8 mouse cellular contexts compared by ENCODE assay signal in the genomic region with DNA sequence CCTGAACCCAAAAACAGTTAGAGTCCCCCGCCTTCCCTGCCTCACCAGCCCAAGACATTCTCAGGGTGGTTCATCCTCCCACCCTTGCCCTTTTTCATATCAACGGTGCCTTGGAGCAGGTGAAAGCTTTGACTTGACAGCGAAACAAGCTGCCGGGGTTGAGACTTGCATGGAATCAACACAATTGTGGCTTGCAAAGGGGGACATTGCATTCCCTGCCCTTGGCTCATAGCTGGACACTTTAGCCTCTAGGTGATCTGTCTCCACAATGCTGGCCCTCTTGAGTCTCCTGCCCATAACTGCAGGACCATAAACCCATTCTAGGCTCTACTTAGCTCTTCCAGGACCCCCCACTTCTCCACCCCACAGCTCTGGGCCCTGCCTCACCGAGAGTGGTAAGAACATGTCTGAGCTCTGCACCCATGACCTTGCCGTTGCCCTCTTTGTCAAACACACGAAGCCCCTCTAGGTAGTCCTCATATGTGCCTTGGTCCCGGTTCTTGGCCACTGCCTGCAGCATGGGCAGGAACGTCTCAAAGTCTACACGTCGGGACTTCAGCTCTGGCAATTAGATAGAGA. TPM values are rescaled to one million over a fixed set of nuclear protein-coding genes. Genes with fewer than 3 reads are reported as not detected.
A peak's percentile ranks its signal among the peaks of the same experiment; 100 is the strongest.
DNase-seq lines count a peak whose midpoint lies in the region; ATAC-seq and TF ChIP-seq lines count a peak whose summit lies in the region.

No protein-coding gene starts in this region.

- H3K36me3 ChIP-seq in heart, embryonic 10.5 days: peaks cover 25% of the 10 kb centered on the region
- peaks cover 24 to 30% of the 10 kb centered on the region in 2 experiments for H3K36me3 ChIP-seq in CH12.LX (replicated peaks in 1 of 2; ENCODE audit: control insufficient read depth in 1 of 2, insufficient read depth in 1 of 2, low read length in 1 of 2)
- peaks cover 23% of the 10 kb centered on the region for H3K36me3 ChIP-seq in forebrain, embryonic 14.5 days (ENCODE audit: control insufficient read depth, insufficient read depth, low read length)
- H3K36me3 ChIP-seq in liver, embryonic 15.5 days (replicated peaks): peaks cover 24% of the 10 kb centered on the region

- H3K4me2 ChIP-seq in CH12.LX (ENCODE audit: insufficient read depth, low read depth, poor library complexity, severe bottlenecking): peak overlapping the region; percentile 95
- H3K4me2 ChIP-seq in forebrain, embryonic 14.5 days (ENCODE audit: low read length): peak overlapping the region; percentile 75
- H3K4me2 ChIP-seq in liver, embryonic 15.5 days: peak overlapping the region; percentile 90

- dilution Hi-C loops in CH12.LX (cut with MboI; ENCODE audit: extremely low pct_ligation_motif_present, extremely low pct_unique_long_range_greater_than_20kb, low sequenced_read_pairs): no loop called here

- peak overlapping the region; percentile 90 for H3K9ac ChIP-seq in CH12.LX (ENCODE audit: insufficient read depth, low read depth)
- H3K9ac ChIP-seq in forebrain, embryonic 14.5 days (ENCODE audit: low read length): peak overlapping the region; percentile 83
- H3K9ac ChIP-seq in liver, embryonic 15.5 days: peak overlapping the region; percentile 90

- no peak for TF ChIP-seq RAD21 in CH12.LX (IDR thresholded peaks at IDR 0.05; ENCODE audit: low read depth, low read length)

- H3K9me3 ChIP-seq in heart, embryonic 10.5 days: no peaks in the 10 kb centered on the region
- no peaks in the 10 kb centered on the region for H3K9me3 ChIP-seq in CH12.LX (replicated peaks; ENCODE audit: low read length)
- H3K9me3 ChIP-seq in forebrain, embryonic 14.5 days (replicated peaks; ENCODE audit: control insufficient read depth, low read length): no peaks in the 10 kb centered on the region
- H3K9me3 ChIP-seq in liver, embryonic 15.5 days (replicated peaks): no peaks in the 10 kb centered on the region

- H3K79me2 ChIP-seq in CH12.LX (replicated peaks; ENCODE audit: control insufficient read depth, extremely low read depth, insufficient read depth, poor library complexity, severe bottlenecking): peaks cover 20% of the 10 kb centered on the region

- no peak for ATAC-seq in forebrain, embryonic 14.5 days
- ATAC-seq in liver, embryonic 15.5 days (ENCODE audit: insufficient read depth): no peak

- TF ChIP-seq POLR2A in CH12.LX (IDR thresholded peaks at IDR 0.05; ENCODE audit: low read depth, low read length): no peak

- in situ Hi-C loops in CH12.LX (cut with MboI; ENCODE audit: low pct_ligation_motif_present, low pct_unique_long_range_greater_than_20kb, low sequenced_read_pairs): no loop called here

- H3K4me3 ChIP-seq in heart, embryonic 10.5 days: peak overlapping the region; percentile 89
- H3K4me3 ChIP-seq in CH12.LX (replicated peaks in 1 of 3; ENCODE audit: low read depth in 2 of 3, low read length in 2 of 3, poor library complexity in 1 of 3): peak overlapping the region; percentile 73 to 93 (median 76)
- peak overlapping the region; percentile 72 for H3K4me3 ChIP-seq in forebrain, embryonic 14.5 days (ENCODE audit: low read depth, low read length)
- peak overlapping the region; percentile 93 for H3K4me3 ChIP-seq in liver, embryonic 15.5 days (replicated peaks)

- TF ChIP-seq EP300 in CH12.LX (IDR thresholded peaks at IDR 0.05; ENCODE audit: low read length): no peak

- WGBS in heart, embryonic 10.5 days: 53% methylated on average over 11 of the region's 11 CpGs
- 63% methylated on average over 11 of the region's 11 CpGs for WGBS in forebrain, embryonic 14.5 days
- 28% methylated on average over 11 of the region's 11 CpGs for WGBS in liver, embryonic 15.5 days (ENCODE audit: insufficient replicate concordance)

- H3K4me1 ChIP-seq in heart, embryonic 10.5 days: peaks cover 68% of the 10 kb centered on the region
- peaks cover 12 to 40% of the 10 kb centered on the region in 2 experiments; a peak in 3 of 4 replicates for H3K4me1 ChIP-seq in CH12.LX (ENCODE audit: control insufficient read depth in 1 of 2, insufficient read depth in 2 of 2)
- H3K4me1 ChIP-seq in forebrain, embryonic 14.5 days (ENCODE audit: control insufficient read depth, insufficient read depth, low read length): peaks cover 12% of the 10 kb centered on the region
- H3K4me1 ChIP-seq in liver, embryonic 15.5 days (replicated peaks): peaks cover 80% of the 10 kb centered on the region

- no peaks in the 10 kb centered on the region for H3K27me3 ChIP-seq in heart, embryonic 10.5 days (ENCODE audit: insufficient read depth, poor library complexity, severe bottlenecking)
- no peaks in the 10 kb centered on the region for H3K27me3 ChIP-seq in CH12.LX (replicated peaks)
- H3K27me3 ChIP-seq in forebrain, embryonic 14.5 days (replicated peaks; ENCODE audit: control insufficient read depth, insufficient read depth, low read length): no peaks in the 10 kb centered on the region
- H3K27me3 ChIP-seq in liver, embryonic 15.5 days: no peaks in the 10 kb centered on the region

- peak overlapping the region; percentile 96 for H3K27ac ChIP-seq in heart, embryonic 10.5 days
- H3K27ac ChIP-seq in CH12.LX (ENCODE audit: insufficient read depth, low read depth): peak overlapping the region; percentile 51
- peak overlapping the region; percentile 92 for H3K27ac ChIP-seq in forebrain, embryonic 14.5 days (ENCODE audit: low read depth, low read length)
- H3K27ac ChIP-seq in liver, embryonic 15.5 days (replicated peaks): peak overlapping the region; percentile 94

- TF ChIP-seq CTCF in CH12.LX (conservative IDR thresholded peaks at IDR 0.05 in 1 of 2, IDR thresholded peaks at IDR 0.05 in 1 of 2; ENCODE audit: low read depth in 2 of 2, low read length in 2 of 2): no peak

- no peak for DNase-seq in heart, embryonic 10.5 days (ENCODE audit: low spot score)
- DNase-seq in heart, adult 8-10 months (ENCODE audit: low spot score): no peak
- DNase-seq in CH12.LX (ENCODE audit: extremely low read depth): no peak
- DNase-seq in forebrain, embryonic 14.5 days (ENCODE audit: low spot score): no peak
- no peak for DNase-seq in testis, postnatal 10 days (ENCODE audit: low spot score)
- DNase-seq in T-cell, adult 2 months (ENCODE audit: low spot score): no peak
- no peak for DNase-seq in layer of hippocampus, postnatal 25 days (ENCODE audit: extremely low spot score in 1 of 2, low spot score in 1 of 2)

TF ChIP-seq in CH12.LX, 34 proteins besides CTCF, POLR2A, EP300 and RAD21 (continues in another document):
- no peak for TF ChIP-seq KAT2A (IDR thresholded peaks at IDR 0.05; ENCODE audit: insufficient replicate concordance, low read length)
- TF ChIP-seq SMC3 (IDR thresholded peaks at IDR 0.05; ENCODE audit: low read depth, low read length): no peak
- 0 out of 2 replicates have a peak, but pooled peaks have one; percentile 16 for TF ChIP-seq CHD1 (IDR thresholded peaks at IDR 0.05; ENCODE audit: low read depth, low read length)

RNA-seq across cellular contexts. Expression of gene Myl6, which starts 0.8 kb away (rescaled TPM):
- polyA plus RNA-seq in heart, embryonic 10.5 days (2016; fragmentation: Nextera tagmentation; extraction: Ambion mirVana): 1,508 and 1,550 TPM in 2 replicates
- total RNA-seq in heart, adult 8-10 months (2022): 100 to 1,000 TPM; 202 to 251 (median 236) TPM
- 555 and 601 TPM in 2 replicates for total RNA-seq in CH12.LX (2012; rRNA removed)
- 560 and 610 TPM in 2 replicates for total RNA-seq in CH12.LX (2014; rRNA removed)
- 366 and 413 TPM in 2 replicates for polyA plus RNA-seq in CH12.LX (2012; ENCODE audit: insufficient read length, low read depth)
- polyA plus RNA-seq in forebrain, embryonic 14.5 days (2014; fragmentation: Nextera tagmentation; extraction: Ambion mirVana): 732 and 818 TPM in 2 replicates
- 483 and 484 TPM in 2 replicates for polyA plus RNA-seq in liver, embryonic 15.5 days (2015; fragmentation: Nextera tagmentation; extraction: Ambion mirVana)
- total RNA-seq in layer of hippocampus, postnatal 25 days (2021): 100 to 1,000 TPM; 551 to 619 TPM

RNA-seq across cellular contexts. Expression of gene Myl6b, which starts 3.7 kb away (rescaled TPM):
- 3.2 and 4.0 TPM in 2 replicates for polyA plus RNA-seq in heart, embryonic 10.5 days (2016; fragmentation: Nextera tagmentation; extraction: Ambion mirVana)
- total RNA-seq in heart, adult 8-10 months (2022): 1 to 10 TPM; 3.2 to 4.1 (median 3.4) TPM
- total RNA-seq in CH12.LX (2012; rRNA removed) (2.5 and 2.6 TPM in 2 replicates), CH12.LX (2014; rRNA removed) (0.39 and 1.1 TPM in 2 replicates)
- polyA plus RNA-seq in CH12.LX (2012; ENCODE audit: insufficient read length, low read depth): 3.2 and 3.9 TPM in 2 replicates
- polyA plus RNA-seq in forebrain, embryonic 14.5 days (2014; fragmentation: Nextera tagmentation; extraction: Ambion mirVana): 4.6 and 5.8 TPM in 2 replicates
- 1.4 and 1.7 TPM in 2 replicates for polyA plus RNA-seq in liver, embryonic 15.5 days (2015; fragmentation: Nextera tagmentation; extraction: Ambion mirVana)
- 10 to 100 TPM; 17.4 to 18.9 TPM for total RNA-seq in layer of hippocampus, postnatal 25 days (2021)

RNA-seq across cellular contexts. Expression of gene Esyt1, which starts 30.9 kb away (rescaled TPM):
- 17.8 and 20.3 TPM in 2 replicates for polyA plus RNA-seq in heart, embryonic 10.5 days (2016; fragmentation: Nextera tagmentation; extraction: Ambion mirVana)
- 10 to 100 TPM; 16.5 to 17.5 (median 17.1) TPM for total RNA-seq in heart, adult 8-10 months (2022)
- total RNA-seq in CH12.LX (2012; rRNA removed) (43.2 and 48.0 TPM in 2 replicates), CH12.LX (2014; rRNA removed) (20.2 and 20.6 TPM in 2 replicates)
- polyA plus RNA-seq in CH12.LX (2012; ENCODE audit: insufficient read length, low read depth): 33.0 and 38.2 TPM in 2 replicates
- polyA plus RNA-seq in forebrain, embryonic 14.5 days (2014; fragmentation: Nextera tagmentation; extraction: Ambion mirVana): 4.7 and 6.3 TPM in 2 replicates
- 11.8 and 12.6 TPM in 2 replicates for polyA plus RNA-seq in liver, embryonic 15.5 days (2015; fragmentation: Nextera tagmentation; extraction: Ambion mirVana)
- 1 to 10 TPM; 4.6 to 5.0 TPM for total RNA-seq in layer of hippocampus, postnatal 25 days (2021)

RNA-seq across cellular contexts. Expression of gene Smarcc2, which starts 35.7 kb away (rescaled TPM):
- polyA plus RNA-seq in heart, embryonic 10.5 days (2016; fragmentation: Nextera tagmentation; extraction: Ambion mirVana): 66.0 and 68.7 TPM in 2 replicates
- 10 to 100 TPM; 76.2 to 83.2 (median 79.1) TPM for total RNA-seq in heart, adult 8-10 months (2022)
- total RNA-seq in CH12.LX (2012; rRNA removed): 20.2 and 24.8 TPM in 2 replicates
- total RNA-seq in CH12.LX (2014; rRNA removed): 6.1 and 7.5 TPM in 2 replicates
- polyA plus RNA-seq in CH12.LX (2012; ENCODE audit: insufficient read length, low read depth): 39.8 and 42.6 TPM in 2 replicates
- 178 and 201 TPM in 2 replicates for polyA plus RNA-seq in forebrain, embryonic 14.5 days (2014; fragmentation: Nextera tagmentation; extraction: Ambion mirVana)
- polyA plus RNA-seq in liver, embryonic 15.5 days (2015; fragmentation: Nextera tagmentation; extraction: Ambion mirVana): 23.5 and 23.6 TPM in 2 replicates
- 100 to 1,000 TPM; 228 to 242 TPM for total RNA-seq in layer of hippocampus, postnatal 25 days (2021)

RNA-seq across cellular contexts. Expression of gene Zc3h10, which starts 52.8 kb away (rescaled TPM):
- 11.2 and 12.8 TPM in 2 replicates for polyA plus RNA-seq in heart, embryonic 10.5 days (2016; fragmentation: Nextera tagmentation; extraction: Ambion mirVana)
- total RNA-seq in heart, adult 8-10 months (2022): 1 to 10 TPM; 5.7 to 9.9 (median 6.8) TPM
- total RNA-seq in CH12.LX (2012; rRNA removed) (19.9 and 20.9 TPM in 2 replicates), CH12.LX (2014; rRNA removed) (16.2 TPM in 2 replicates)
- 14.4 and 14.6 TPM in 2 replicates for polyA plus RNA-seq in CH12.LX (2012; ENCODE audit: insufficient read length, low read depth)
- 16.2 and 18.2 TPM in 2 replicates for polyA plus RNA-seq in forebrain, embryonic 14.5 days (2014; fragmentation: Nextera tagmentation; extraction: Ambion mirVana)
- 4.9 and 5.8 TPM in 2 replicates for polyA plus RNA-seq in liver, embryonic 15.5 days (2015; fragmentation: Nextera tagmentation; extraction: Ambion mirVana)
- 10 to 100 TPM; 13.2 to 14.8 TPM for total RNA-seq in layer of hippocampus, postnatal 25 days (2021)
